Mouse (Mus musculus) hindlimb bud, embryonic 11.5 days (tissue): ENCODE results near the gene Cldnd2.
A peak's percentile ranks its signal among the peaks of the same experiment; 100 is the strongest.

Experiments used
- DNase-seq: peaks from one replicate; pipeline ENCODE4 v3.0.0-alpha.2; 2012; ENCODE audit warnings: low read depth, low spot score; ENCODE audit errors: extremely low spot score

The Cldnd2 gene

GRCm38 (mm10) chr7:43443917-43444293 lies 3.3 kb downstream of the Cldnd2 start, which contains the start of the genes Etfb and Gm45233:
TSS of gene Etfb (plus strand) at chr7:43444083.
TSS of gene Gm45233 (plus strand) at chr7:43444128.
- peak; percentile 83 for DNase-seq

GRCm38 (mm10) chr7:43447801-43448200 lies 7.2 kb downstream of the Cldnd2 start:
- DNase-seq = no peak

- no peak for DNase-seq
These were observed 7.7 kb downstream of the Cldnd2 start for GRCm38 (mm10) chr7:43448246-43448645.

- DNase-seq = no peak
These were observed 9.2 kb downstream of the Cldnd2 start for GRCm38 (mm10) chr7:43449811-43450210.

GRCm38 (mm10) chr7:43451726-43452125 lies 11.1 kb downstream of the Cldnd2 start:
- no peak for DNase-seq

GRCm38 (mm10) chr7:43452609-43453008 lies 12.0 kb downstream of the Cldnd2 start:
- no peak for DNase-seq

GRCm38 (mm10) chr7:43453599-43454355 lies 13.2 kb downstream of the Cldnd2 start:
- no peak for DNase-seq

GRCm38 (mm10) chr7:43454371-43454770 lies 13.8 kb downstream of the Cldnd2 start:
- DNase-seq = no peak

GRCm38 (mm10) chr7:43462851-43463250 lies 22.3 kb downstream of the Cldnd2 start, which contains the start of gene Vsig10l:
TSS of gene Vsig10l (plus strand) at chr7:43463151.
- no peak for DNase-seq

GRCm38 (mm10) chr7:43463976-43464375 lies 23.4 kb downstream of the Cldnd2 start:
- no peak for DNase-seq

- DNase-seq = no peak
These were observed 24.3 kb downstream of the Cldnd2 start for GRCm38 (mm10) chr7:43464864-43465343.

- DNase-seq = peak; percentile 26
These were observed 24.9 kb downstream of the Cldnd2 start for GRCm38 (mm10) chr7:43465344-43466098.

- DNase-seq = no peak
These were observed 25.6 kb downstream of the Cldnd2 start for GRCm38 (mm10) chr7:43466099-43466694.

- DNase-seq = no peak
These were observed 29.8 kb downstream of the Cldnd2 start for GRCm38 (mm10) chr7:43470373-43470772.

- no peak for DNase-seq
These were observed 35.1 kb downstream of the Cldnd2 start for GRCm38 (mm10) chr7:43475706-43476105.

GRCm38 (mm10) chr7:43476376-43476775 lies 35.8 kb downstream of the Cldnd2 start:
- DNase-seq = no peak

GRCm38 (mm10) chr7:43481191-43481590 lies 40.6 kb downstream of the Cldnd2 start:
- no peak for DNase-seq

- DNase-seq = no peak
These were observed 41.6 kb downstream of the Cldnd2 start for GRCm38 (mm10) chr7:43482090-43482716.

GRCm38 (mm10) chr7:43483236-43483635 lies 42.7 kb downstream of the Cldnd2 start:
- no peak for DNase-seq

GRCm38 (mm10) chr7:43488646-43489045 lies 48.1 kb downstream of the Cldnd2 start:
- no peak for DNase-seq

GRCm38 (mm10) chr7:43489631-43490125 lies 49.1 kb downstream of the Cldnd2 start, which contains the start of gene Iglon5:
TSS of gene Iglon5 (minus strand) at chr7:43490075.
- no peak for DNase-seq
